Mouse (Mus musculus) hindbrain, postnatal 0 days (tissue): ENCODE measurements at regions not wholly inside any gene's neighbourhood (a gene's known extent, or its start where the extent isn't known, plus 50 kb on each side); places are given as distances from the start of the nearest gene placed in this dataset.

Experiments
- ATAC-seq: fragments of 200-750 bp; cut with Nextera tagmentation; 2 replicates; pipeline ENCODE4 v1.8.0; 2017; ENCODE audit warnings: mild to moderate bottlenecking, moderate TSS enrichment, moderate library complexity
- DNase-seq: peaks from one replicate; pipeline ENCODE4 v3.0.0-alpha.2; 2015; ENCODE audit warnings: low spot score
- H3K27ac ChIP-seq: fragments of 300-500 bp; sonication (generic); 2 replicates; pipeline ENCODE4 v1.5.1; 2014; ENCODE audit warnings: mild to moderate bottlenecking
- H3K27me3 ChIP-seq: fragments of 300-500 bp; sonication (generic); 2 replicates; pipeline ENCODE4 v1.6.1; 2014; ENCODE audit warnings: low read length, mixed read lengths; ENCODE audit not compliant: insufficient read depth
- H3K36me3 ChIP-seq: fragments of 300-500 bp; sonication (generic); 2 replicates; pipeline ENCODE4 v1.6.1; 2014; ENCODE audit warnings: low read length, mixed read lengths; ENCODE audit not compliant: insufficient read depth
- H3K4me1 ChIP-seq: fragments of 300-500 bp; sonication (generic); 2 replicates; pipeline ENCODE4 v1.6.1; 2014; ENCODE audit warnings: antibody characterized with exemption, low read length, mixed read lengths; ENCODE audit not compliant: insufficient read depth
- H3K4me2 ChIP-seq: fragments of 300-500 bp; sonication (generic); 2 replicates; pipeline ENCODE4 v1.6.1; 2014; ENCODE audit warnings: low read depth, mild to moderate bottlenecking, low read length, moderate library complexity, mixed read lengths
- H3K4me3 ChIP-seq: fragments of 300-500 bp; sonication (generic); 2 replicates; pipeline ENCODE4 v1.5.1; 2014; ENCODE audit warnings: low read length
- H3K9ac ChIP-seq: fragments of 300-500 bp; sonication (generic); replicated peaks from 2 replicates; pipeline ENCODE4 v1.6.1; 2014; ENCODE audit warnings: mild to moderate bottlenecking, low read length, moderate library complexity, mixed read lengths
- H3K9me3 ChIP-seq: fragments of 300-500 bp; sonication (generic); 2 replicates; pipeline ENCODE4 v1.6.1; 2016; ENCODE audit warnings: low read length, mixed read lengths
- CTCF ChIP-seq: IDR thresholded peaks from 2 replicates; pipeline ENCODE4 v1.5.1; 2016; ENCODE audit warnings: antibody characterized with exemption, control low read depth, low read depth
- WGBS: fragments of 180-500 bp; shearing (Covaris S2); extraction: QIAGEN DNeasy Blood & Tissue Kit; methylation state at CpG from one replicate; pipeline ENCODE4 v1.1.7; 2014; 5-methylcytosine and 5-hydroxymethylcytosine counted together

DNA sequence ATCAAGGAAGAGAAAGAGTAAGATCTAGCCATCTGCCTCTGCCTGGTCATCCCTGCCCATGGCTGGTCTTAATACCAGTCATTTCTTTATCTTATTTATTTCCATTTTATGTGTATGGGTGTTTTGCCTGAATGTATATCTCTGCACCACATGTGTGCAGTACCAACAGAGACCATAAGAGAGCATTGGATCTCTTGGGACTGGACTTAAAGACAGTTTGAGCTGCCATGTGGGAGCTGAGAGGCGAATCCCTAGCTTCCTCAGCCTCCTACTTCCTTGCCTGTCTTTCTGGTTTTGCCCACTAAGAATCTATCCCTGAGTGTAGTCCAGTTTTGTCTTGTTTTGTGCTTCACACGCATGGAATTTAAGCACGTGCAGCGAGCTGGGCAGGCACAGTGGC, 169.5 kb downstream of the Rab11fip4 start:
- Histone ChIP-seq H3K9ac (no peak overlapping the region), H3K9me3 (no peaks in the 10 kb centered on the region), H3K4me2 (no peak overlapping the region), H3K4me3 (no peak overlapping the region), H3K4me1 (no peaks in the 10 kb centered on the region), H3K27ac (no peak overlapping the region), H3K36me3 (no peaks in the 10 kb centered on the region), H3K27me3 (no peaks in the 10 kb centered on the region)
- 79% methylated on average over 4 of the region's 4 CpGs for WGBS
- ATAC-seq (no peak), DNase-seq (no peak)
- TF ChIP-seq CTCF = peak; percentile 18; the same call in 1 of the 2 replicates

DNA sequence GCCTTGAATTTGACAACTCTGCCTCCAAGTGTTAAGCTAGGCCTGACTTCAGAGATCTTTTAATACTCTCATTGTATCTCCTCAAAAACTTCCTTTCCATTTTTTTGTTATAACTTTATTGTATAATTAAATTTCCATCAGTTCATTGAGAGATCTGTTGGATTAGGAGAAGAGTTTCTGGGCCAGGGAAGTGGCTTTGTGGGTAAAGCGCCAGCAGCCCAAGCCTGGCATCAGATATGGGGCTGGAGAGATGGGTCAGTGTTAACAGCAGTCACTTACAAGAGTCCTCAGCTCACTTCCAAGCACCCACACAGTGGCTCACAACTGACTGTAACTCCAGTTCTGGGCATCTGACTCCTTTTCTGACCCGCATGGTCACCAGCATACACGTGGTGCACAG, 167.3 kb downstream of the Rab11fip4 start:
- Histone ChIP-seq H3K27me3 (no peaks in the 10 kb centered on the region), H3K36me3 (no peaks in the 10 kb centered on the region), H3K9me3 (no peaks in the 10 kb centered on the region), H3K4me1 (no peaks in the 10 kb centered on the region), H3K27ac (no peak overlapping the region), H3K4me2 (no peak overlapping the region), H3K4me3 (no peak overlapping the region), H3K9ac (no peak overlapping the region)
- 97% methylated on average over 3 of the region's 3 CpGs for WGBS
- TF ChIP-seq CTCF = no peak
- ATAC-seq (no peak), DNase-seq (no peak)

DNA sequence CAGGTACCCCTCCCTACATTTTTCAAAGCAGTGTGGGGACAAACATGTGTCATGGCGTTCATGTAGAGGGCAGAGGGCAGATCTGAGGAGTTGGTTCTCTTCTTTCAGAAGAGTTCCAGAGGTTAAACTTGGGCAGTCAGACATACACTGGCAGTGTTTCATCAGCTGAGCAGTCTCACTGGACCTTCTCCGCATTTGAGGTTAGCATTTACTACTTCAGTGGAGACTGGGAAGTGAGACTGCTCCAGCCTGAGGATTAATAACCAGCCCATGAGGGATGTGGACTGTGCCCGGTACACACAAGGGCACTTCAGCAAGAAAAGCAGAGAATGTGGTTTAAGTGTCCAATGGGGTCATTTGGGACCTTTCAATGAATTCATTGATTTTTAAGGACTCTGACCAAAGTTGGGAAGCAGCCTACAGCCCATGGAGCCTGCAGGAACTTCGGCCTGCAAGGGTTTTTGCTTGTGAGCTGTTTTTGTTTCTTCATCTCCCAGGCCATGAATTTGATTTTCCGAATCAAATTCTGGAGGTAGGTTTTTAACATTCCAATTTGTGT, 166.6 kb downstream of the Rab11fip4 start:
- H3K27me3 ChIP-seq = no peaks in the 10 kb centered on the region
- H3K4me2 ChIP-seq = no peak overlapping the region
- H3K36me3 ChIP-seq = no peaks in the 10 kb centered on the region
- H3K9ac ChIP-seq = no peak overlapping the region
- no peaks in the 10 kb centered on the region for H3K9me3 ChIP-seq
- ATAC-seq (no peak), DNase-seq (no peak)
- no peak for TF ChIP-seq CTCF
- 90% methylated on average over 5 of the region's 5 CpGs for WGBS
- H3K4me1 ChIP-seq = no peaks in the 10 kb centered on the region
- H3K4me3 ChIP-seq = no peak overlapping the region
- no peak overlapping the region for H3K27ac ChIP-seq

DNA sequence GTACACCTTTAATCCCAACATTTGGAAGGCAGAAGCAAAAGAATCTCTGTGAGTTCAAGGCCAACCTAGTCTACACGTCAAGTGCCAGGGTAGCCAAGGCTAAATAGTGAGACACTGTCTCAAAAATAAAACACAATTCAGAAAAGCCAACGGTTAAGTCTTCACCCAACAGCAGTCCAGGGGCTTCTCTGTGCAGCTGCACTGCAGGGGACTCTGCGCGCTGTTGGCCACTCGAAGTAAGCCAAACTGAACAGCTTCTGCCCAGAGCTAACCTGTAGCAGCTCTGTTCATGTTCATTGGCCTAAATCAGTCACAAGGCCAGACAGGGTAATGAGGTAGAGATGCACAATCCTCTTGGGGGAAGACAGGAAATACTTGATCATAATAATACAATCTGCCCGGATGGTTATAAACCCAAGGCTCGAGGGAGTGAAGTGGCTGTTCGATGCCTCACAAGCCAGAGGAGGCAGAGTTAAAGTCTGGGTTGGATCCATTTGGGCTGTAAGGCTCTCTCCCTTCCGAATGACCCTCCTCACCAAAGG, 165.4 kb downstream of the Rab11fip4 start:
- 87% methylated on average over 9 of the region's 9 CpGs for WGBS
- no peak overlapping the region for H3K27ac ChIP-seq

DNA sequence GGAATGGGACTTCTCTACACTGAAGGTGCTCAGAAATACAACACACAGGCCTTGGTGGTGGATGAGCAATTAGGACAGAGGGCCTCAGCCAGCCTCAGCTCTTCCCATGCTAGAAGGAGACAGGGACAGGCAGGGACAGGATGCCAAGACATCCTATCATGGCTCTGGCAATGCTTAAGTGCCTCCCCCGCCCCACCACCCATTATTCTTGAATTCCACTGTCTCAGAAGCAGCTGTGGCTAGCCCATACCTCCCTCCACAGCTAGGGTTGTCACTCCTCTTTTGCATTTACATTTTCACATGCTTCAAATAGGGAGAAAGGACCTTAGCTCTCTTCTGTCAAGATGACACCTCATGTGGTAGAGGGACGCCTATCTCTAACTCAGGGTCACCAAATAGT, 162.5 kb downstream of the Rab11fip4 start:
- Histone ChIP-seq H3K4me1 (no peaks in the 10 kb centered on the region), H3K27me3 (no peaks in the 10 kb centered on the region), H3K4me3 (no peak overlapping the region), H3K4me2 (no peak overlapping the region), H3K27ac (no peak overlapping the region), H3K9ac (no peak overlapping the region), H3K36me3 (no peaks in the 10 kb centered on the region), H3K9me3 (no peaks in the 10 kb centered on the region)
- ATAC-seq (no peak), DNase-seq (no peak)
- TF ChIP-seq CTCF = no peak
- 88% methylated on average over 2 of the region's 2 CpGs for WGBS

More for the DNA sequence above, 165.4 kb downstream of the Rab11fip4 start:
- H3K36me3 ChIP-seq = no peaks in the 10 kb centered on the region
- DNase-seq (no peak), ATAC-seq (no peak)
- no peak overlapping the region for H3K4me2 ChIP-seq
- no peak overlapping the region for H3K4me3 ChIP-seq
- no peak overlapping the region for H3K9ac ChIP-seq
- H3K4me1 ChIP-seq = no peaks in the 10 kb centered on the region
- H3K9me3 ChIP-seq = no peaks in the 10 kb centered on the region
- TF ChIP-seq CTCF = no peak
- no peaks in the 10 kb centered on the region for H3K27me3 ChIP-seq

DNA sequence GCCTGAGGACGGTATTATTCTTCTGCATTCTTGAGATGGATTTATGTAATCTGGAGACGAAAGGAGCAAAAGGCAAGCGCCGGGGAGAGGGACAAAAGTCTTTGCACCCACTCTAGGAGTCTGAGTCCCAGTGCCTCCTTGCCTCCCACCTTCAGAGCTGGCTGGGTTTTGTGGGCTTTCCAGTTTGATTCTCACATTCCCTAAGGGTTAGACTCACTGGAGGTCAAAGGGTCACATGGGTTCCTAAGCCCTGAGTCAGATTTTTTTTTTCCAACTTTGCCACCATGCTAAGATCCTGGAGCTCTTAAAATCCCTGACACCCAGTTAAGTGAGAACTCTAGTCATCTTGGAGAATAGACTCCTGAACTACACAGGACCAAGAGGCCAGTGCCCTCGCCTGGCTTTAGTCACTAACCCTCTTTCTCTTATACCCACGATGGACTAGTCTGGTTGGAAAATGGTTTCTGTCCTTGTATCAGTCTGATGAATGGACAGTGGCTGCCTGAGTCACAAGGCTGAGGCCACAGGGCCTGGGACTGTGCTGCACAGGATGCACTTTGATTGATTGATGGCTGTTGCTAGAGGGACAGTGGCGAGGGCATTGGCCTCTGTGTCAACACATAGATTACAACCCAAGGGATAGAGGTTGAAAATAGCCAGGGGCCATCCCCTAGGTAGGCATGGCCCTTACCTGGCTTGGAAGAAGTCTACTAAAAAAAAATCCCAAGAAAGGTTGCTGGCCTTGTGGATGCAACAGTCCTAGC, 161.9 kb downstream of the Rab11fip4 start:
- no peaks in the 10 kb centered on the region for H3K9me3 ChIP-seq
- H3K9ac ChIP-seq = no peak overlapping the region
- H3K27me3 ChIP-seq = no peaks in the 10 kb centered on the region
- no peak overlapping the region for H3K4me2 ChIP-seq
- ATAC-seq (no peak), DNase-seq (no peak)
- 64% methylated on average over 7 of the region's 7 CpGs for WGBS
- H3K4me3 ChIP-seq = no peak overlapping the region
- H3K36me3 ChIP-seq = no peaks in the 10 kb centered on the region
- no peaks in the 10 kb centered on the region for H3K4me1 ChIP-seq
- no peak for TF ChIP-seq CTCF
- no peak overlapping the region for H3K27ac ChIP-seq
